Mouse (Mus musculus) neural tube, embryonic 12.5 days (tissue): ENCODE measurements at regions not wholly inside any gene's neighbourhood (a gene's known extent, or its start where the extent isn't known, plus 50 kb on each side); places are given as distances from the start of the nearest gene placed in this dataset.

Source experiments
- ATAC-seq: fragments of 200-750 bp; cut with Nextera tagmentation; 2 replicates; pipeline ENCODE4 v1.8.0; 2017; ENCODE audit warnings: low read depth, mild to moderate bottlenecking, moderate TSS enrichment, moderate library complexity; ENCODE audit not compliant: low FRiP score
- H3K27ac ChIP-seq: fragments of 300-500 bp; sonication (generic); 2 replicates; pipeline ENCODE4 v1.5.1; 2016
- H3K27me3 ChIP-seq: fragments of 300-500 bp; sonication (generic); replicated peaks from 2 replicates; pipeline ENCODE4 v1.6.1; 2016; ENCODE audit warnings: mild to moderate bottlenecking
- H3K36me3 ChIP-seq: fragments of 300-500 bp; sonication (generic); 2 replicates; pipeline ENCODE4 v1.6.1; 2016; ENCODE audit warnings: mild to moderate bottlenecking
- H3K4me1 ChIP-seq: fragments of 300-500 bp; sonication (generic); 2 replicates; pipeline ENCODE4 v1.6.1; 2016
- H3K4me2 ChIP-seq: fragments of 300-500 bp; sonication (generic); replicated peaks from 2 replicates; pipeline ENCODE4 v1.6.1; 2016; ENCODE audit warnings: mild to moderate bottlenecking
- H3K4me3 ChIP-seq: fragments of 300-500 bp; sonication (generic); 2 replicates; pipeline ENCODE4 v1.5.1; 2016
- H3K9ac ChIP-seq: fragments of 300-500 bp; sonication (generic); 2 replicates; pipeline ENCODE4 v1.6.1; 2016; ENCODE audit warnings: mild to moderate bottlenecking
- H3K9me3 ChIP-seq: fragments of 300-500 bp; sonication (generic); 2 replicates; pipeline ENCODE4 v1.6.1; 2016; ENCODE audit warnings: mild to moderate bottlenecking
- WGBS: fragments of 180-500 bp; shearing (Covaris S2); methylation state at CpG from one replicate; pipeline ENCODE4 v1.1.7; 2016; 5-methylcytosine and 5-hydroxymethylcytosine counted together

GRCm38 (mm10) chr10:92163851-92164647 lies 558.2 kb downstream of the Nedd1 start:
- Histone ChIP-seq H3K4me2 (peak overlapping the region; percentile 56), H3K4me3 (peak overlapping the region; percentile 47), H3K4me1 (peaks cover 12% of the 10 kb centered on the region; the same call in 1 of the 2 replicates), H3K27me3 (no peaks in the 10 kb centered on the region), H3K9me3 (no peaks in the 10 kb centered on the region), H3K27ac (peak overlapping the region; percentile 72; the same call in 1 of the 2 replicates), H3K9ac (peak overlapping the region; percentile 58), H3K36me3 (no peaks in the 10 kb centered on the region)
- no peak for ATAC-seq
- 30% methylated on average over 12 of the region's 12 CpGs for WGBS

GRCm38 (mm10) chr10:92163071-92163504 lies 559.1 kb downstream of the Nedd1 start:
- Histone ChIP-seq H3K4me1 (peaks cover 12% of the 10 kb centered on the region; the same call in 1 of the 2 replicates), H3K9ac (peak overlapping the region; percentile 58), H3K27ac (peak overlapping the region; percentile 75; the same call in 1 of the 2 replicates), H3K27me3 (no peaks in the 10 kb centered on the region), H3K4me3 (peak overlapping the region; percentile 47), H3K9me3 (no peaks in the 10 kb centered on the region), H3K4me2 (peak overlapping the region; percentile 56), H3K36me3 (no peaks in the 10 kb centered on the region)
- peak; percentile 41 for ATAC-seq
- WGBS: under 1% methylated on average over 7 of the region's 7 CpGs

GRCm38 (mm10) chr10:92162473-92163011 lies 559.7 kb downstream of the Nedd1 start:
- ATAC-seq: peak; percentile 74
- WGBS: under 1% methylated on average over 29 of the region's 29 CpGs
- peak overlapping the region; percentile 58 for H3K9ac ChIP-seq
- no peaks in the 10 kb centered on the region for H3K9me3 ChIP-seq
- no peaks in the 10 kb centered on the region for H3K36me3 ChIP-seq
- H3K4me1 ChIP-seq: peaks cover 12% of the 10 kb centered on the region; the same call in 1 of the 2 replicates
- H3K4me2 ChIP-seq: peak overlapping the region; percentile 56
- H3K4me3 ChIP-seq: peak overlapping the region; percentile 47
- H3K27me3 ChIP-seq: no peaks in the 10 kb centered on the region
- H3K27ac ChIP-seq: peak overlapping the region; percentile 75

- H3K9me3 ChIP-seq: no peaks in the 10 kb centered on the region
- H3K36me3 ChIP-seq: no peaks in the 10 kb centered on the region
- H3K4me2 ChIP-seq: peak overlapping the region; percentile 59
- H3K4me3 ChIP-seq: peak overlapping the region; percentile 35
- under 1% methylated on average over 9 of the region's 9 CpGs for WGBS
- ATAC-seq: no peak
- no peaks in the 10 kb centered on the region for H3K27me3 ChIP-seq
- H3K9ac ChIP-seq: peak overlapping the region; percentile 48
- peaks cover 12% of the 10 kb centered on the region; the same call in 1 of the 2 replicates for H3K4me1 ChIP-seq
- H3K27ac ChIP-seq: no peak overlapping the region
Measured at GRCm38 (mm10) chr10:92161501-92161900, 560.7 kb downstream of the Nedd1 start.

GRCm38 (mm10) chr10:92146263-92146662 lies 576.0 kb downstream of the Nedd1 start:
- H3K9ac ChIP-seq: no peak overlapping the region
- H3K4me1 ChIP-seq: no peaks in the 10 kb centered on the region
- H3K27ac ChIP-seq: no peak overlapping the region
- H3K27me3 ChIP-seq: no peaks in the 10 kb centered on the region
- no peak overlapping the region for H3K4me3 ChIP-seq
- no peaks in the 10 kb centered on the region for H3K36me3 ChIP-seq
- H3K4me2 ChIP-seq: no peak overlapping the region
- 89% methylated on average over 3 of the region's 3 CpGs for WGBS
- no peaks in the 10 kb centered on the region for H3K9me3 ChIP-seq
- ATAC-seq: no peak

GRCm38 (mm10) chr10:92135521-92135920 lies 586.7 kb downstream of the Nedd1 start:
- no peak overlapping the region for H3K9ac ChIP-seq
- H3K27me3 ChIP-seq: no peaks in the 10 kb centered on the region
- H3K27ac ChIP-seq: no peak overlapping the region
- no peak for ATAC-seq
- H3K36me3 ChIP-seq: peaks cover 18% of the 10 kb centered on the region
- no peak overlapping the region for H3K4me3 ChIP-seq
- H3K4me1 ChIP-seq: no peaks in the 10 kb centered on the region
- 88% methylated on average over 5 of the region's 5 CpGs for WGBS
- no peaks in the 10 kb centered on the region for H3K9me3 ChIP-seq
- no peak overlapping the region for H3K4me2 ChIP-seq

GRCm38 (mm10) chr10:92112790-92113189 lies 609.4 kb downstream of the Nedd1 start:
- WGBS: 20% methylated on average over 2 of the region's 2 CpGs

GRCm38 (mm10) chr10:92106331-92106730 lies 615.9 kb downstream of the Nedd1 start:
- Histone ChIP-seq H3K4me1 (no peaks in the 10 kb centered on the region), H3K4me3 (no peak overlapping the region), H3K9me3 (no peaks in the 10 kb centered on the region), H3K27me3 (no peaks in the 10 kb centered on the region), H3K4me2 (no peak overlapping the region), H3K27ac (no peak overlapping the region), H3K9ac (no peak overlapping the region), H3K36me3 (peaks cover 8% of the 10 kb centered on the region; the same call in 1 of the 2 replicates)
- 88% methylated on average over 6 of the region's 6 CpGs for WGBS
- ATAC-seq: no peak

More at GRCm38 (mm10) chr10:92112790-92113189, 609.4 kb downstream of the Nedd1 start:
- ATAC-seq: no peak
- Histone ChIP-seq H3K4me3 (no peak overlapping the region), H3K27me3 (no peaks in the 10 kb centered on the region), H3K4me1 (no peaks in the 10 kb centered on the region), H3K9me3 (no peaks in the 10 kb centered on the region), H3K9ac (no peak overlapping the region), H3K27ac (no peak overlapping the region), H3K36me3 (peaks cover 12% of the 10 kb centered on the region; the same call in 1 of the 2 replicates), H3K4me2 (no peak overlapping the region)

GRCm38 (mm10) chr10:92103887-92104286 lies 618.3 kb downstream of the Nedd1 start:
- Histone ChIP-seq H3K36me3 (peaks cover 2% of the 10 kb centered on the region; the same call in 1 of the 2 replicates), H3K27me3 (no peaks in the 10 kb centered on the region), H3K4me1 (no peaks in the 10 kb centered on the region), H3K9ac (no peak overlapping the region), H3K27ac (peak overlapping the region; percentile 12; the same call in 1 of the 2 replicates), H3K4me3 (no peak overlapping the region), H3K4me2 (no peak overlapping the region), H3K9me3 (no peaks in the 10 kb centered on the region)
- no peak for ATAC-seq
- WGBS: 64% methylated on average over 9 of the region's 9 CpGs

GRCm38 (mm10) chr10:92102755-92103154 lies 619.5 kb downstream of the Nedd1 start:
- ATAC-seq: no peak
- no peak overlapping the region for H3K4me3 ChIP-seq
- no peaks in the 10 kb centered on the region for H3K9me3 ChIP-seq
- no peaks in the 10 kb centered on the region for H3K27me3 ChIP-seq
- no peak overlapping the region for H3K4me2 ChIP-seq
- no peaks in the 10 kb centered on the region for H3K36me3 ChIP-seq
- H3K9ac ChIP-seq: no peak overlapping the region
- 45% methylated on average over 4 of the region's 4 CpGs for WGBS
- H3K27ac ChIP-seq: no peak overlapping the region
- no peaks in the 10 kb centered on the region for H3K4me1 ChIP-seq

GRCm38 (mm10) chr10:92097562-92097961 lies 624.7 kb downstream of the Nedd1 start:
- no peak overlapping the region for H3K9ac ChIP-seq
- no peak overlapping the region for H3K4me3 ChIP-seq
- H3K4me1 ChIP-seq: no peaks in the 10 kb centered on the region
- H3K4me2 ChIP-seq: no peak overlapping the region
- WGBS: 26% methylated on average over 7 of the region's 7 CpGs
- no peaks in the 10 kb centered on the region for H3K9me3 ChIP-seq
- no peaks in the 10 kb centered on the region for H3K27me3 ChIP-seq
- no peak overlapping the region for H3K27ac ChIP-seq
- no peak for ATAC-seq
- 0 out of 2 replicates have a peak, but pooled peaks cover 4% of the 10 kb centered on the region for H3K36me3 ChIP-seq

- H3K36me3 ChIP-seq: 0 out of 2 replicates have a peak, but pooled peaks cover 4% of the 10 kb centered on the region
- WGBS: 79% methylated on average over 4 of the region's 4 CpGs
- no peaks in the 10 kb centered on the region for H3K4me1 ChIP-seq
- H3K4me2 ChIP-seq: no peak overlapping the region
- no peaks in the 10 kb centered on the region for H3K9me3 ChIP-seq
- no peak overlapping the region for H3K4me3 ChIP-seq
- H3K9ac ChIP-seq: no peak overlapping the region
- H3K27me3 ChIP-seq: no peaks in the 10 kb centered on the region
- no peak for ATAC-seq
- no peak overlapping the region for H3K27ac ChIP-seq
Measured at GRCm38 (mm10) chr10:92097081-92097480, 625.1 kb downstream of the Nedd1 start.
